Mouse (Mus musculus) bone marrow macrophage, adult 2 months (primary cell): ENCODE measurements around the gene Svop. TPM values are rescaled to one million over a fixed set of nuclear protein-coding genes. Genes with fewer than 3 reads are reported as not detected.

Experiments used
- H3K27ac ChIP-seq: 2 replicates; pipeline ENCODE4 v1.5.1; 2012; ENCODE audit warnings: low read depth, low read length; ENCODE audit not compliant: insufficient read depth
- H3K4me1 ChIP-seq: 2 replicates; pipeline ENCODE4 v1.6.1; 2012; ENCODE audit warnings: low read length; ENCODE audit not compliant: control insufficient read depth, insufficient read depth
- H3K4me3 ChIP-seq: 2 replicates; pipeline ENCODE4 v1.5.1; 2012; ENCODE audit warnings: mild to moderate bottlenecking, low read length, moderate library complexity; ENCODE audit not compliant: insufficient read depth
- CTCF ChIP-seq: IDR thresholded peaks from 2 replicates; pipeline ENCODE4 v1.5.1; 2012; ENCODE audit warnings: low read depth, mild to moderate bottlenecking, low read length, moderate library complexity
- POLR2A ChIP-seq: IDR thresholded peaks from 2 replicates; pipeline ENCODE4 v1.6.1; 2012; ENCODE audit warnings: mild to moderate bottlenecking, low read depth, low read length, borderline replicate concordance
- polyA plus RNA-seq: library from polyadenylated mRNA; stranded (reverse); fragments of >200 nt; gene quantifications from 2 replicates; pipeline ENCODE4 v1.2.4, GENCODE M21; 2012; ENCODE audit not compliant: missing spikeins, insufficient read depth, insufficient read length

Gene Svop
- polyA plus RNA-seq, 1 experiment, result not detected

DNA sequence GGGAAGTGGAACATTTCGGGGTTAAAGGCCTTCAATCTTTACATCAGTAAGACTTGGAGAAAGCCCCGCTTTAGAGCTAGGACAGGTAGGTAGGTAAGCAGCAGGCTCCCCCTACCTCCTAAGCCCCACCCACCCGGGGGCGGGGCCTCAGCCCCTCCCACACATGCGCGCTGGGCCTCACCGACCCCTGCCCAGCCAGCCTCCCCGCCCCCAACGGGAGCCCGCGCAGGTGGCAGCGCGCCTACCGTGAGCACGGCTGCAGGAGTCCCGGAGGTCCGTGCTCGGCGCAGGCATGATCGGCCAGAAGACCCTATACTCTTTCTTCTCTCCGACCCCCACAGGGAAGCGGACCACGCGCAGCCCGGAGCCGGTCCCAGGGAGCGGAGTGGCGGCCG lies 38.8 kb upstream of the Svop start, which contains the start of gene Ung:
TSS of gene Ung (plus strand) at position 176 of the 395 bp plus-strand sequence.
- H3K4me1 ChIP-seq, result peaks cover 17% of the 10 kb centered on the region
- peak within 1 kb of the TSS; percentile 67 for H3K4me3 ChIP-seq
- TF ChIP-seq CTCF (no peak), POLR2A (no peak)
- peak within 1 kb of the TSS; percentile 17 for H3K27ac ChIP-seq

DNA sequence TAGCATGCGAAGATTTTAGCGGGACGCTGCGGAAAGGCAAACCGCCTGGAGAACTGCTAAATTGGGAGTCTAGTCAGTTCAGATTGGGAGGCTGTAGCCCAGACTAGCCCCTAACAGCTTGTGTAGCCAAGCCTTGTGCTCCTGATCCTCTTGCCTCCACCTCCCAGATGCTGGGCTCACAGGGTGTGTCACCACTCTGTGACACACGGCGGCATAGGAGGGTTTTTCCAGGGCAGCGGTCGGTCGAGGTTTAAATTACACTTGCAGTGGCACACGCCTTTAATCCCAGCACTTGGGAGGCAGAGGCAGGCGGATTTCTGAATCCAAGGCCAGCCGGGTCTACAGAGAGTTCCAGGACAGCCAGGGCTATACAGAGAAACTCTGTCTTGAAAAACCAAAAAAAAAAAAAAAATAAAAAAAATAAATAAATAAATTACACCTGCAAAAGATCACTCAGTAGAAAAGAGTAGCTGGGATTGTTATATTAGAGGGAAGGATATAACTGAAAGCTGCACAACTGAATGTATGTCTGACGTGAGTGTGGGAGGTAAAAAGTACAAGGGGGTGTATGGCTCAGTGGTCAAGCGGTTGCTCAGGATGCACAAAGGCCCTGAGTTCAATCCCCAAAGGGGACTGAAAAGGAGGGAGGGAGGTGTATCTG lies 38.3 kb upstream of the Svop start:
- H3K4me1 ChIP-seq, result peaks cover 17% of the 10 kb centered on the region
- H3K27ac ChIP-seq, result no peak overlapping the region
- TF ChIP-seq POLR2A, result no peak
- TF ChIP-seq CTCF, result no peak
- peak overlapping the region; percentile 67 for H3K4me3 ChIP-seq

DNA sequence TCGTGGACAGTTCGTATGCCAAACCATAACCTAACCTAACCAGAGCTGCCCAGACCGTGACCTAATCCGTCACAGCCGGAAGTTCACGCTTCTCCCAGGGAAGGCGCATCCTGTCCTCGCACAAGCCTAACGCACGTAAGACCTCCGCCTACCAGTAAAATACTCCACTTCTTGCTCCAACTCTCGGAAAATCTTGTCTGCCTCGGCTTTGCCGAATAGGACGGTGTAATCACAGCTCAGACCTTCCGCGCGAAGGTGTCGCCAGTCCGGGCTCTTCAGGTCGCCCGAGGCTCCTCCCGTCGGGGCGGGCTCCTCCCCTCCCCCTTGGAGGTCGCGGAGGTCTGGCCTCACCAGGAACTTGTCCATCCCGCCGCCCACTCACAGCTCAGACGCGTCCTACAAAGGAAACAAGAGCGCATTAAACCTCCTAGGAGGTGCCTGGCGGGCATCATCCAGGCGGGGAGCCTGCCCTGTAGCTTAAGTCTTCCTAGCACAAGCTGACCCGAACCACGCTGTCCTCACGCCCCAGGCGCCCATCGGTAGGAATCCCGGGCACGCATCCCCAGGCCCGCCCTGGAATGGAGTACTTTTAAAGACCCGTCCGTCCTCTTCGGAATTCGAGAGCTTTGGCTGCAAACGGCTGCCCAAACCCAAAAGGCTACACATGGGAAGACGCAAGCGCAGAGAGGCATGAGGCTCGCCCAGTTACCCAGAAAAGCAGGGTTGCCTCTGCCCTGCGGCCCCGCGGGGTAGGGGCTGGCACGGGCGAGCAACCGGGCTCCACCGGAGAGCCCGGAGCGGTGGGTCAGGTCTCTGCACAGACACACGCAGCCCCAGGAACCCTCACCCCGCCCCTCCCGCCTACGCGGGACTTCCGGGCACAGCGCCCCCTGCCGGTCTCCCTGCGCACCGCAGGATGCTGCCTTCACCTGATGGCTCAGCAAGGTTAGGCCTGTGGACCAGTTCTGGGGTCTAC lies 36.3 kb upstream of the Svop start, which contains the start of gene Alkbh2:
TSS of gene Alkbh2 (minus strand) at position 845 of the 976 bp plus-strand sequence.
- Histone ChIP-seq H3K4me3 (peak within 1 kb of the TSS; percentile 69), H3K4me1 (peaks cover 17% of the 10 kb centered on the region), H3K27ac (peak within 1 kb of the TSS; percentile 57)
- TF ChIP-seq POLR2A (no peak), CTCF (peak; percentile 88)

DNA sequence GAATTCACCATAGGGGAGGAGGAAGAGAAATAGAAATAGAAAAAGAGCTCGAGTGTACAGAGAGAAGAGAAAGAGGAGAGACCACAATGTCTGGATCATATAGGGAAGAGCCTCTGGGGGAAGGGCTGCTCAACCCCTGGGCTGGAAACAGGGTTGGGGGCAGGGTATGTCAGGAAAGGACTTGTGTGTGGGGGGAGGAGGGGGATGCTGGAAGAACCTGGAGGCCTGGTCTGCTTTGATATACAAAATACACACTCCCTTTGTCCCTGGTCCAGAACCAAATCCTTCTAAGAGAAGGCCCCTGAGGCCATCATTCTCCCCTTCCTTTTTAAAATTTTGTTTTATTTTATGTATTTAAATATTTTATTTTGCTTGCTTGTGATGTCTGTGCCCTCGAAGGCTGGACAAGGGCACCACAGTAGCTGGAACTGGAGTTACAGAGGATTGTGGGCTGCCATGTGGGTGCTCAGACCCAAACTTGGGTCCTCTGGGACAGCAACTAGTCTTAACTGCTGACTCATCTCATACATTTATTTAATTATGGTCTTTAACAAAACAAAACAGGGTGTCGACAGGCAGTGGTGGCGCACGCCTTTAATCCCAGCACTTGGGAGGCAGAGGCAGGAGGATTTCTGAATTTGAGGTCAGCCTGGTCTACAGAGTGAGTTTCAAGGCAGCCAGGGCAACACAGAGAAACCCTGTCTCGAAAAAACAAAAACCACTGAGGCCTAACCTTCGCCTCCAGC lies 35.3 kb upstream of the Svop start:
- Histone ChIP-seq H3K4me3 (peak overlapping the region; percentile 69), H3K27ac (peak overlapping the region; percentile 57; the same call in 1 of the 2 replicates), H3K4me1 (peaks cover 13% of the 10 kb centered on the region)
- TF ChIP-seq CTCF, result no peak
- no peak for TF ChIP-seq POLR2A

DNA sequence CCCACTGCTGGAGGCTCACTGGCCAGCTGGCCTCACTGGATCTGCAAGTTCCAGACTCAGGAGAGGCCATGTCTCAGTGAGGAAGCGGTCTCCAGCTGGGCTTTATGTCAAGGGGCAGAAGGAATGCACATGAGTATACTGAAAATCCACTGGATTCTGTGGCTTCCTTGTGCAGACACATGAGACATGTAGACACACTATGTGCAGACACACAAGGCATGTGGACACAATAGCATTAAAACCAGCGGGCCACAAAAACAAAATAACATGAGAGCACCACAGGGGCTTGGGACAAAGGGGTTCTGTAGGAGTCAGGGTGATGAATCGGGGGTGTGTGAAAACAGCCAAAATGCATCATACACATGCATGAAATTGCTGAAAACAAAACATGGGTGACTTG lies 34.6 kb upstream of the Svop start:
- Histone ChIP-seq H3K4me3 (no peak overlapping the region), H3K27ac (no peak overlapping the region), H3K4me1 (peaks cover 12% of the 10 kb centered on the region)
- TF ChIP-seq POLR2A (no peak), CTCF (no peak)

DNA sequence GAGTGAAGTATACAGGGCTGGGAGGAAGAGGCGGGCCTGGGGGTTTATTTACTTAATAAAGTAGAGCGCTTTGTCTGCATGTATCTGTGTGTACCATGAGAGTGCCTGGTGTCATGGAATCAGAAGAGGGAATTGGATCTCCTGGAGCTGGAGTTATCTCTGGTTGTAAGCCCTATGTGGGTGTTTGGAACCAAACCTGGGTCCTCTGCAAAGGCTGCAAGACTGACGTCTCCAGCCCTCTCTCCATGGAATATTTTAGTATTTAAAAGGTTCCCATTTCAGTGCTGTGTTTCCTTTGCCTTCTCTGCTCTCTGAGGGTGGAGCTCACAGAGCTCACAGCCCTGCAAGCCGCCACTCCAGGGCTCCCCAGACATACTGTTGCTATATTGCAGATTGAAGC lies 28.4 kb upstream of the Svop start:
- Histone ChIP-seq H3K27ac (no peak overlapping the region), H3K4me3 (no peak overlapping the region), H3K4me1 (peaks cover 7% of the 10 kb centered on the region)
- TF ChIP-seq POLR2A, result no peak

DNA sequence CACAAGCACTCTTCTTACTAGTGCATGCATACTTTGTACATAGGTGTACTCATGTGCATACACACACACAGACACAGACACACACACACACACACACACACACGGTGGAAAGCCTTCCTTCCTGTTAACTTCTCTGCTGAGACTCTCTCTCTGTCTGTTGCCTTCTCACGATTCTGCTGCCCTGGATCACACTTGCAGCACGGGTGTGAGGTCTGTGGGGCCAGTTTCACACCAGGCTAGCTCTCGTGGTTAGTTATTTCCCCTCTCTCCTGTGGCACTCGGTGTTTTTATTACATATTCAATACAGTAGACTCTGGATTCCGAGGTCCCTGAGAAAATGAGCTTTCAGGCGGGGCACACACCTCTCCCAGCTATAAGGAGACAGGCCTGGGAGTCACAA lies 25.2 kb upstream of the Svop start:
- peaks cover 15% of the 10 kb centered on the region for H3K4me1 ChIP-seq
- H3K27ac ChIP-seq, result no peak overlapping the region
- no peak overlapping the region for H3K4me3 ChIP-seq
- TF ChIP-seq POLR2A, result no peak
- TF ChIP-seq CTCF, result no peak

DNA sequence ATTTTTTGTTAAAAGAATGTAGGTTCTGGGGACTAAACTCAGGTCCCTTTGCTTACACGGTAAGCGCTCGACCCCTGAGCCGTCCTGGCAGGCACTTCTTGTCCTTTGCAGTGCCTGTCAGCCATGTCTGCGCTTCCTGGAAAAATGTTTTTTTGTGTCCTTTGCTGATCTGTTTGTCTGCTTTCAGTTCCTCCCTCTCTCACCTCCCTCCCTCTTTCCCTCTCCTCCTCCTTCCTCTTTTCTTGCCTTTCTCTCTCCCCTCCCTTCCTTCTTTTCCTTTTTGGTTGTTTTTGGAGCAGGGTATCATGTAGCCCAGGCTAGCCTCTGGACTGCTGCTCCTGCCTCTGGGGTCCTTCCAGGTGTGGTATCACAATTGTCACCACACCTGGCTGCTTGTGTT lies 23.7 kb upstream of the Svop start:
- H3K4me3 ChIP-seq, result no peak overlapping the region
- H3K4me1 ChIP-seq, result peaks cover 15% of the 10 kb centered on the region
- TF ChIP-seq CTCF, result no peak
- TF ChIP-seq POLR2A, result no peak
- H3K27ac ChIP-seq, result peak overlapping the region; percentile 20; the same call in 1 of the 2 replicates

DNA sequence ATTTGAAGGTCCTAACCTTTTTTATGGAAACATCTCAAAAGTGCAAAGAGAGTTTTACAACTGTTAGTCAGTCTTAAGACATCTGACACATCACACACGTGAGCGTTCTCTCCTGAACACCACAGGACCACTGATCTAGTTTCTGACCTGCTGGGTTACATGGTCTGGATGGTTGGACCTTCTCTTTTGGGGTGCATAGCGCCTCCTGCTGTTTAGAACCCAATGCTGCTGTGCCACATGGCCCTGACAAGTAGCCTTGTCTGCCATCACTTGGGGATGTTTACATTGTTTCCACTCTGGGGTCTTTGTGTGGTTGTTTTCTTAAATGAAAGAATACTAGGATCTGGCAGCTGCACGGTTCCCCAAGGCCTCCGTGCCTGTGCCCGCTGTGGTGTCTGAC lies 22.0 kb upstream of the Svop start:
- Histone ChIP-seq H3K4me1 (peaks cover 15% of the 10 kb centered on the region), H3K4me3 (no peak overlapping the region), H3K27ac (no peak overlapping the region)
- no peak for TF ChIP-seq POLR2A
- peak; percentile 16; the same call in 1 of the 2 replicates for TF ChIP-seq CTCF
